31 mouse cellular contexts compared by ENCODE assay signal in genomic region chr11:24135244-24135643, GRCm38 (mm10). TPM values are rescaled to one million over a fixed set of nuclear protein-coding genes. Genes with fewer than 3 reads are reported as not detected.
DNase-seq lines count a peak whose midpoint lies in the region; ATAC-seq and TF ChIP-seq lines count a peak whose summit lies in the region.
"Had no signal": no experiment of that assay in that cellular context is flagged by ENCODE, and none has a peak within 500 bp of the region (broad histone marks: within the 10 kb centered on the region; RNA-seq: fewer than 3 reads in every experiment).

No protein-coding gene starts in this region.

- no peak for TF ChIP-seq CTCF in liver, adult 2 months (IDR thresholded peaks at IDR 0.05; ENCODE audit: low read depth, low read length)
- TF ChIP-seq CTCF in intestine, postnatal 0 days (IDR thresholded peaks at IDR 0.05; ENCODE audit: low read depth), result no peak

- H3K27me3 ChIP-seq in liver, adult 2 months (ENCODE audit: control insufficient read depth, insufficient read depth, low read length), result no peaks in the 10 kb centered on the region
- H3K27me3 ChIP-seq in intestine, postnatal 0 days (replicated peaks; ENCODE audit: control insufficient read depth, insufficient read depth, low read length), result no peaks in the 10 kb centered on the region
- no peaks in the 10 kb centered on the region for H3K27me3 ChIP-seq in liver, embryonic 15.5 days
- no peaks in the 10 kb centered on the region for H3K27me3 ChIP-seq in neural tube, embryonic 15.5 days (replicated peaks)
- no peaks in the 10 kb centered on the region for H3K27me3 ChIP-seq in limb, embryonic 10.5 days (ENCODE audit: low read depth, poor library complexity, severe bottlenecking)
- H3K27me3 ChIP-seq: embryonic facial prominence, embryonic 13.5 days; heart, embryonic 12.5 days; hindbrain, embryonic 15.5 days; limb, embryonic 13.5 days; lung, embryonic 15.5 days had no signal

- H3K9me3 ChIP-seq in intestine, postnatal 0 days (ENCODE audit: control insufficient read depth), result no peaks in the 10 kb centered on the region
- H3K9me3 ChIP-seq in liver, embryonic 15.5 days (replicated peaks), result 0 out of 2 replicates have a peak, but pooled peaks cover 3% of the 10 kb centered on the region
- no peaks in the 10 kb centered on the region for H3K9me3 ChIP-seq in neural tube, embryonic 15.5 days (replicated peaks)
- H3K9me3 ChIP-seq in limb, embryonic 10.5 days (replicated peaks), result 0 out of 2 replicates have a peak, but pooled peaks cover 1% of the 10 kb centered on the region
- H3K9me3 ChIP-seq: heart, embryonic 12.5 days; hindbrain, embryonic 15.5 days; limb, embryonic 13.5 days; lung, embryonic 15.5 days had no signal

- no peak overlapping the region for H3K9ac ChIP-seq in liver, adult 2 months (ENCODE audit: low read depth, low read length)
- no peak overlapping the region for H3K9ac ChIP-seq in intestine, postnatal 0 days (ENCODE audit: low read depth, low read length)
- H3K9ac ChIP-seq in liver, embryonic 15.5 days, result no peak overlapping the region; the same call in 1 of the 2 replicates
- no peak overlapping the region for H3K9ac ChIP-seq in neural tube, embryonic 15.5 days (replicated peaks)
- H3K9ac ChIP-seq: embryonic facial prominence, embryonic 13.5 days; forebrain, postnatal 0 days; heart, embryonic 12.5 days; hindbrain, embryonic 15.5 days; limb, embryonic 13.5 days; lung, embryonic 15.5 days had no signal

- TF ChIP-seq POLR2A in liver, adult 2 months (IDR thresholded peaks at IDR 0.05; ENCODE audit: extremely low read depth, insufficient read depth, low read length), result no peak

- DNase-seq in liver, adult 2 months (ENCODE audit: extremely low read depth, low read depth, low spot score), result peak; percentile 62
- no peak for DNase-seq in liver
- DNase-seq in limb, embryonic 10.5 days (ENCODE audit: low spot score), result no peak
- DNase-seq: adrenal gland, postnatal 10 days; B cell, adult 2 months; cerebellum, adult 11 months; cerebellum, adult 9-10 months; cerebellum, postnatal 36 days; forebrain, postnatal 0 days; heart, adult 2 months; heart, postnatal 14 days; kidney, adult 8-10 months; kidney, postnatal 4 days; layer of hippocampus, adult 9-11 months; lung, postnatal 36 days; right cerebral cortex, adult 18-20 months; right cerebral cortex, postnatal 4 days; thymus, postnatal 4 days had no signal

- peak; percentile 72 for ATAC-seq in intestine, postnatal 0 days
- no peak for ATAC-seq in liver, embryonic 15.5 days (ENCODE audit: insufficient read depth)
- ATAC-seq in neural tube, embryonic 15.5 days (ENCODE audit: low FRiP score), result no peak
- ATAC-seq: forebrain, postnatal 0 days; inflammation-experienced regulatory T-cells, adult 6 months; midbrain, embryonic 16.5 days had no signal

- no peaks in the 10 kb centered on the region for H3K36me3 ChIP-seq in liver, adult 2 months (ENCODE audit: control insufficient read depth, insufficient read depth, low read length)
- H3K36me3 ChIP-seq in intestine, postnatal 0 days (ENCODE audit: control insufficient read depth, insufficient read depth), result no peaks in the 10 kb centered on the region
- H3K36me3 ChIP-seq in liver, embryonic 15.5 days (replicated peaks), result peaks cover 37% of the 10 kb centered on the region
- H3K36me3 ChIP-seq in neural tube, embryonic 15.5 days, result no peaks in the 10 kb centered on the region
- H3K36me3 ChIP-seq in limb, embryonic 10.5 days, result peaks cover 58% of the 10 kb centered on the region
- H3K36me3 ChIP-seq: heart, embryonic 12.5 days; hindbrain, embryonic 15.5 days; lung, embryonic 15.5 days had no signal

- no peaks in the 10 kb centered on the region for H3K79me2 ChIP-seq in liver, adult 2 months (ENCODE audit: control insufficient read depth, insufficient read depth, low read length)

- H3K27ac ChIP-seq in liver, adult 2 months (replicated peaks; ENCODE audit: insufficient read depth, low read depth, low read length), result no peak overlapping the region
- no peak overlapping the region; the same call in 1 of the 2 replicates for H3K27ac ChIP-seq in intestine, postnatal 0 days (ENCODE audit: low read depth, low read length)
- peak overlapping the region; percentile 88 for H3K27ac ChIP-seq in liver, embryonic 15.5 days (replicated peaks)
- no peak overlapping the region for H3K27ac ChIP-seq in neural tube, embryonic 15.5 days (replicated peaks)
- H3K27ac ChIP-seq in limb, embryonic 10.5 days, result no peak overlapping the region
- H3K27ac ChIP-seq: embryonic facial prominence, embryonic 13.5 days; heart, adult 2 months; hindbrain, embryonic 10.5 days; hindbrain, embryonic 15.5 days; kidney, postnatal 0 days; limb, embryonic 13.5 days; lung, embryonic 15.5 days had no signal

- H3K4me1 ChIP-seq in liver, adult 2 months (ENCODE audit: control insufficient read depth, insufficient read depth, low read length), result peaks cover 2% of the 10 kb centered on the region; the same call in 1 of the 2 replicates
- peaks cover 5% of the 10 kb centered on the region; the same call in 1 of the 2 replicates for H3K4me1 ChIP-seq in intestine, postnatal 0 days (replicated peaks; ENCODE audit: control insufficient read depth, insufficient read depth, low read length)
- peaks cover 97% of the 10 kb centered on the region for H3K4me1 ChIP-seq in liver, embryonic 15.5 days (replicated peaks)
- H3K4me1 ChIP-seq in neural tube, embryonic 15.5 days, result peaks cover 10% of the 10 kb centered on the region; the same call in 1 of the 2 replicates
- H3K4me1 ChIP-seq in limb, embryonic 10.5 days, result peaks cover 18% of the 10 kb centered on the region
- H3K4me1 ChIP-seq: lung, embryonic 15.5 days had no signal

- no peak overlapping the region for H3K4me3 ChIP-seq in liver, adult 2 months (ENCODE audit: insufficient read depth, low read depth, low read length)
- no peak overlapping the region for H3K4me3 ChIP-seq in intestine, postnatal 0 days (ENCODE audit: low read depth, low read length)
- H3K4me3 ChIP-seq in liver, embryonic 15.5 days (replicated peaks), result no peak overlapping the region
- H3K4me3 ChIP-seq in neural tube, embryonic 15.5 days (replicated peaks), result no peak overlapping the region
- no peak overlapping the region for H3K4me3 ChIP-seq in limb, embryonic 10.5 days
- H3K4me3 ChIP-seq: embryonic facial prominence, embryonic 13.5 days; heart, adult 2 months; heart, embryonic 12.5 days; hindbrain, embryonic 10.5 days; hindbrain, embryonic 15.5 days; limb, embryonic 13.5 days; lung, embryonic 15.5 days had no signal

- WGBS in liver, adult 2 months, result 45% methylated on average over 2 of the region's 2 CpGs
- 63% methylated on average over 2 of the region's 2 CpGs for WGBS in intestine, postnatal 0 days
- WGBS in liver, embryonic 15.5 days (ENCODE audit: insufficient replicate concordance), result 43% methylated on average over 2 of the region's 2 CpGs
- 83% methylated on average over 2 of the region's 2 CpGs for WGBS in neural tube, embryonic 15.5 days
- WGBS in limb, embryonic 10.5 days, result 84% methylated on average over 2 of the region's 2 CpGs

- H3K4me2 ChIP-seq in intestine, postnatal 0 days (replicated peaks; ENCODE audit: low read depth), result no peak overlapping the region
- H3K4me2 ChIP-seq in liver, embryonic 15.5 days, result peak overlapping the region; percentile 48; the same call in 1 of the 2 replicates
- no peak overlapping the region for H3K4me2 ChIP-seq in neural tube, embryonic 15.5 days
- H3K4me2 ChIP-seq: embryonic facial prominence, embryonic 13.5 days; heart, embryonic 12.5 days; hindbrain, embryonic 15.5 days; limb, embryonic 13.5 days; lung, embryonic 15.5 days; midbrain, embryonic 11.5 days had no signal

RNA-seq across cellular contexts. Expression of gene Bcl11a, which starts 57.4 kb away (rescaled TPM):
- total RNA-seq in liver, adult 2 months (2014; rRNA removed), result 0.09 and 0.27 TPM in 2 replicates
- 0.05 and 0.13 TPM in 2 replicates for polyA plus RNA-seq in liver, adult 2 months (2012; rRNA removed)
- 5.9 and 6.5 TPM in 2 replicates for polyA plus RNA-seq in intestine, postnatal 0 days (2015; fragmentation: Nextera tagmentation; extraction: Ambion mirVana)
- 24.7 and 25.2 TPM in 2 replicates for polyA plus RNA-seq in liver, embryonic 15.5 days (2015; fragmentation: Nextera tagmentation; extraction: Ambion mirVana)
- 85.1 and 102 TPM in 2 replicates for polyA plus RNA-seq in neural tube, embryonic 15.5 days (2015; fragmentation: Nextera tagmentation; extraction: Ambion mirVana)
- polyA plus RNA-seq in limb, embryonic 10.5 days (2016; fragmentation: Nextera tagmentation; extraction: Ambion mirVana), result 41.4 and 75.0 TPM in 2 replicates
